16 mouse cellular contexts compared by ENCODE assay signal in the genomic region with DNA sequence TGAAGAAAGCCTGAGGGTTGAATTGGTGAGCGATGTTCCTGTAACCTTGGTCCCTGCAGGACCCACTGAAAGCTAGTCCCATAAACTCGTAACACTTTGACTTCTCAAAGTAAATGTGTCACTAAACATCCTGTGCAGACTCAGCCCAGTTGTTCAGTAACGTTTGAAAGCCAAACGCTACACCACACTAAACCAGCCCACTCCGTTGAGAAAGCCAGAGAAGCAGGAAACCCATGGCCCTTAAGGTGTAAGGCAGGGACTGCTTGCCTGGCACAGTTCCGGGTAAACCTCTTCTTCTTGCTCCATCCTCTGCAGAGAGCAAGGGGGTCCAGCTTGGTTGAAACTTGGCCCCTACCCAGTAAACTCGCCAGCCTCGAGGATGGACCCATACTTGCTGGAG.
DNase-seq lines count a peak whose midpoint lies in the region; ATAC-seq and TF ChIP-seq lines count a peak whose summit lies in the region.
"Had no signal": no experiment of that assay in that cellular context is flagged by ENCODE, and none has a peak within 500 bp of the region (broad histone marks: within the 10 kb centered on the region; RNA-seq: fewer than 3 reads in every experiment).

No protein-coding gene starts in this region.

- H3K4me1 ChIP-seq in intestine, embryonic 15.5 days (replicated peaks), result 0 out of 2 replicates have a peak, but pooled peaks cover 4% of the 10 kb centered on the region
- peaks cover 7% of the 10 kb centered on the region; the same call in 1 of the 2 replicates for H3K4me1 ChIP-seq in intestine, postnatal 0 days (replicated peaks; ENCODE audit: control insufficient read depth, insufficient read depth, low read length)
- no peaks in the 10 kb centered on the region for H3K4me1 ChIP-seq in lung, adult 2 months (ENCODE audit: control insufficient read depth, insufficient read depth, low read length)

- no peak overlapping the region for H3K27ac ChIP-seq in intestine, embryonic 15.5 days
- H3K27ac ChIP-seq in intestine, postnatal 0 days (ENCODE audit: low read depth, low read length), result no peak overlapping the region
- H3K27ac ChIP-seq: lung, embryonic 15.5 days had no signal

- TF ChIP-seq CTCF in intestine, postnatal 0 days (IDR thresholded peaks at IDR 0.05; ENCODE audit: low read depth), result no peak
- TF ChIP-seq CTCF in lung, adult 2 months (IDR thresholded peaks at IDR 0.05; ENCODE audit: insufficient read depth, low read length), result no peak

- no peak overlapping the region for H3K4me3 ChIP-seq in intestine, embryonic 15.5 days (replicated peaks)
- no peak overlapping the region for H3K4me3 ChIP-seq in intestine, postnatal 0 days (ENCODE audit: low read depth, low read length)
- H3K4me3 ChIP-seq in lung, adult 2 months (replicated peaks; ENCODE audit: extremely low read depth, low read depth, low read length), result no peak overlapping the region
- H3K4me3 ChIP-seq: lung, embryonic 15.5 days; myocyte had no signal

- no peaks in the 10 kb centered on the region for H3K36me3 ChIP-seq in intestine, embryonic 15.5 days
- H3K36me3 ChIP-seq in intestine, postnatal 0 days (ENCODE audit: control insufficient read depth, insufficient read depth), result no peaks in the 10 kb centered on the region
- H3K36me3 ChIP-seq: G1E; lung, embryonic 15.5 days had no signal

- H3K9ac ChIP-seq in intestine, embryonic 15.5 days, result no peak overlapping the region
- H3K9ac ChIP-seq in intestine, postnatal 0 days (ENCODE audit: low read depth, low read length), result no peak overlapping the region
- H3K9ac ChIP-seq: lung, embryonic 15.5 days had no signal

- no peak overlapping the region for H3K4me2 ChIP-seq in intestine, embryonic 15.5 days (replicated peaks)
- no peak overlapping the region for H3K4me2 ChIP-seq in intestine, postnatal 0 days (replicated peaks; ENCODE audit: low read depth)
- H3K4me2 ChIP-seq: lung, embryonic 15.5 days had no signal

- ATAC-seq in intestine, embryonic 15.5 days, result peak; percentile 42; the same call in 1 of the 2 replicates
- no peak for ATAC-seq in intestine, postnatal 0 days
- no peak for ATAC-seq in monocyte, adult 5-6 weeks (replicated peaks; ENCODE audit: insufficient number of reproducible peaks, low FRiP score, low TSS enrichment, poor library complexity, severe bottlenecking)

- H3K9me3 ChIP-seq in intestine, embryonic 15.5 days, result no peaks in the 10 kb centered on the region
- H3K9me3 ChIP-seq in intestine, postnatal 0 days (ENCODE audit: control insufficient read depth), result no peaks in the 10 kb centered on the region
- H3K9me3 ChIP-seq: G1E; lung, embryonic 15.5 days had no signal

- H3K27me3 ChIP-seq in intestine, embryonic 15.5 days (replicated peaks), result no peaks in the 10 kb centered on the region
- no peaks in the 10 kb centered on the region for H3K27me3 ChIP-seq in intestine, postnatal 0 days (replicated peaks; ENCODE audit: control insufficient read depth, insufficient read depth, low read length)
- H3K27me3 ChIP-seq: lung, embryonic 15.5 days had no signal

- no peak for TF ChIP-seq POLR2A in lung, adult 2 months (IDR thresholded peaks at IDR 0.05; ENCODE audit: borderline replicate concordance, extremely low read depth, low read depth, low read length)

- DNase-seq in kidney, adult 11 months, result peak; percentile 83
- DNase-seq in kidney, postnatal 14 days, result peak; percentile 80
- DNase-seq in thymus, postnatal 10 days (ENCODE audit: low spot score in 2 of 2), result peak; percentile 28 to 55
- no peak for DNase-seq in left cerebral cortex, adult 8-10 months (ENCODE audit: low spot score in 2 of 2)
- DNase-seq in lung, adult 2 months, result no peak
- DNase-seq: adrenal gland, postnatal 25 days; cerebellum, postnatal 25 days; heart, adult 11 months; heart, postnatal 14 days; left cerebral cortex, postnatal 4 days had no signal

- 51% methylated on average over 8 of the region's 8 CpGs for WGBS in intestine, embryonic 15.5 days
- 51% methylated on average over 8 of the region's 8 CpGs for WGBS in intestine, postnatal 0 days
- WGBS in lung, adult 2 months, result 52% methylated on average over 8 of the region's 8 CpGs

Comparison
In these comparisons a context has a peak if more than half of its experiments do, and no peak if none do; other contexts are left out.
1. DNase-seq: peak in kidney, adult 11 months (single experiment), kidney, postnatal 14 days (single experiment) and thymus, postnatal 10 days (2 of 2); none in left cerebral cortex, adult 8-10 months (0 of 2) and lung, adult 2 months (single experiment).